Mouse (Mus musculus) right cerebral cortex, adult 18-20 months (tissue): ENCODE results near the gene Fbxw2.
"Not testable (repeated sequence)": the region's sequence is repeated elsewhere in the genome, so short reads cannot be mapped to it uniquely, and the experiment has no call there.

Source experiments
- DNase-seq: peaks from one replicate; pipeline ENCODE4 v3.0.0; 2022; ENCODE audit warnings: mixed read lengths

Fbxw2 gene

GRCm38 (mm10) chr2:34772252-34773235 is 53.6 kb downstream of the Fbxw2 start:
- no peak for DNase-seq

GRCm38 (mm10) chr2:34771368-34772226 is 54.5 kb downstream of the Fbxw2 start, which contains the start of gene Hspa5:
Hspa5 (plus strand) TSS chr2:34771970.
- DNase-seq = peak; percentile 100

GRCm38 (mm10) chr2:34770951-34771350 is 55.2 kb downstream of the Fbxw2 start:
- DNase-seq = no peak

- no peak for DNase-seq
Observed at GRCm38 (mm10) chr2:34770049-34770448, 56.1 kb downstream of the Fbxw2 start.

- DNase-seq = no peak
Observed at GRCm38 (mm10) chr2:34764801-34765200, 61.3 kb downstream of the Fbxw2 start.

GRCm38 (mm10) chr2:34762872-34763271 is 63.2 kb downstream of the Fbxw2 start:
- DNase-seq = no peak

- no peak for DNase-seq
Observed at GRCm38 (mm10) chr2:34762174-34762573, 63.9 kb downstream of the Fbxw2 start.

- not testable (repeated sequence) for DNase-seq
Observed at GRCm38 (mm10) chr2:34761272-34761671, 64.8 kb downstream of the Fbxw2 start.

GRCm38 (mm10) chr2:34757341-34757740 is 68.8 kb downstream of the Fbxw2 start:
- DNase-seq = no peak

GRCm38 (mm10) chr2:34754551-34755358 is 71.4 kb downstream of the Fbxw2 start, which contains the start of gene Gapvd1:
Gapvd1 (minus strand) TSS chr2:34755232.
- DNase-seq = peak; percentile 18
